Mouse (Mus musculus) intestine, embryonic 16.5 days (tissue): ENCODE measurements at regions not wholly inside any gene's neighbourhood (a gene's known extent, or its start where the extent isn't known, plus 50 kb on each side); places are given as distances from the start of the nearest gene placed in this dataset.

Experiments used
- ATAC-seq: fragments of 200-750 bp; cut with Nextera tagmentation; 2 replicates; pipeline ENCODE4 v1.8.0; 2017; ENCODE audit warnings: moderate TSS enrichment, moderate library complexity
- H3K27ac ChIP-seq: fragments of 300-500 bp; sonication (generic); 2 replicates; pipeline ENCODE4 v1.5.1; 2014; ENCODE audit warnings: mild to moderate bottlenecking, low read length
- H3K27me3 ChIP-seq: fragments of 300-500 bp; sonication (generic); replicated peaks from 2 replicates; pipeline ENCODE4 v1.6.1; 2014; ENCODE audit warnings: low read length, control low read depth, mixed read lengths; ENCODE audit not compliant: control insufficient read depth, insufficient read depth
- H3K36me3 ChIP-seq: fragments of 300-500 bp; sonication (generic); 2 replicates; pipeline ENCODE4 v1.6.1; 2014; ENCODE audit warnings: low read length, control low read depth; ENCODE audit not compliant: control insufficient read depth, insufficient read depth
- H3K4me1 ChIP-seq: fragments of 300-500 bp; sonication (generic); 2 replicates; pipeline ENCODE4 v1.6.1; 2014; ENCODE audit warnings: low read length, control low read depth, mixed read lengths; ENCODE audit not compliant: control insufficient read depth, insufficient read depth
- H3K4me2 ChIP-seq: fragments of 300-500 bp; sonication (generic); 2 replicates; pipeline ENCODE4 v1.6.1; 2014; ENCODE audit warnings: low read depth, low read length, control low read depth
- H3K4me3 ChIP-seq: fragments of 300-500 bp; sonication (generic); 2 replicates; pipeline ENCODE4 v1.5.1; 2014; ENCODE audit warnings: mild to moderate bottlenecking, low read length
- H3K9ac ChIP-seq: fragments of 300-500 bp; sonication (generic); 2 replicates; pipeline ENCODE4 v1.6.1; 2014; ENCODE audit warnings: low read depth, low read length
- H3K9me3 ChIP-seq: fragments of 300-500 bp; sonication (generic); 2 replicates; pipeline ENCODE4 v1.6.1; 2016; ENCODE audit warnings: low read length, control low read depth; ENCODE audit not compliant: control insufficient read depth
- WGBS: fragments of 180-500 bp; shearing (Covaris S2); extraction: QIAGEN DNeasy Blood & Tissue Kit; methylation state at CpG from one replicate; pipeline ENCODE4 v1.1.7; 2014; 5-methylcytosine and 5-hydroxymethylcytosine counted together

DNA sequence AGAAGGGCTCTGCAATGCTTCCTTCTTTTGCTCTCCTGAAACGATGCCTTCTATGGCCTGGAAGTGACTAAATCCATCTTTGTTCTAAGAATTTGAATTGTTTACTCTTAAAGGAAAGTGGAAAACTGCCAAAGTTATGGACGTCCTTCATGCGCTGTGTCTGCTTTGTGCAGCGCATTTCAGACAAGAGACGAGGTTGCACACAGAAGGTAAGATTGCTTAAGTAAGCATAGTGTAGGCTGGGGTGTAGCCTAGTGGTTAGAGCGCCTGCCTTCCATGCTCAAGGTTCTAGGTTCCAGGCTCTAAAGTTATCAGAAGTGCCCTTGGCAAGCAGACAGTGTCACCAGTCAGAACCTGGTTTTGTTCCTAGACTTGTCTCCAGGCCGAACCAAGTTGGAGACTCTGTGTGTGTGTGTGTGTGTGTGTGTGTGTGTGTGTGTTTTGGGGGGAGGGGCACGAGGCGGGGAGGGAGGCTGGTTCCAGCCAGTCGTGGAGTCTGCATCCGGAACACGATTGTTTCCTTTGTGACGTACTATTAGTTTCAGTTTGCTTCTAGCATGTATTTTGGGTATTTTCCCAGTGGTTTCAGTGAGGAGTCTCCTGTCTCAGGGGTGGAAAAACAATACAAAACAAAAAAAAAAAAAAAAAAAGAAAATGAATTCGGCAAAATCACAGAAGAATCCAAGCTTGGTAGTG, 166.4 kb upstream of the Foxn2 start:
- Histone ChIP-seq H3K4me3 (no peak overlapping the region), H3K4me2 (no peak overlapping the region), H3K36me3 (no peaks in the 10 kb centered on the region), H3K4me1 (peaks cover 5% of the 10 kb centered on the region), H3K27me3 (no peaks in the 10 kb centered on the region), H3K9me3 (no peaks in the 10 kb centered on the region), H3K27ac (0 out of 2 replicates have a peak overlapping the region, but pooled peaks have one; percentile 37), H3K9ac (no peak overlapping the region)
- peak; percentile 40 for ATAC-seq
- 62% methylated on average over 14 of the region's 14 CpGs for WGBS

DNA sequence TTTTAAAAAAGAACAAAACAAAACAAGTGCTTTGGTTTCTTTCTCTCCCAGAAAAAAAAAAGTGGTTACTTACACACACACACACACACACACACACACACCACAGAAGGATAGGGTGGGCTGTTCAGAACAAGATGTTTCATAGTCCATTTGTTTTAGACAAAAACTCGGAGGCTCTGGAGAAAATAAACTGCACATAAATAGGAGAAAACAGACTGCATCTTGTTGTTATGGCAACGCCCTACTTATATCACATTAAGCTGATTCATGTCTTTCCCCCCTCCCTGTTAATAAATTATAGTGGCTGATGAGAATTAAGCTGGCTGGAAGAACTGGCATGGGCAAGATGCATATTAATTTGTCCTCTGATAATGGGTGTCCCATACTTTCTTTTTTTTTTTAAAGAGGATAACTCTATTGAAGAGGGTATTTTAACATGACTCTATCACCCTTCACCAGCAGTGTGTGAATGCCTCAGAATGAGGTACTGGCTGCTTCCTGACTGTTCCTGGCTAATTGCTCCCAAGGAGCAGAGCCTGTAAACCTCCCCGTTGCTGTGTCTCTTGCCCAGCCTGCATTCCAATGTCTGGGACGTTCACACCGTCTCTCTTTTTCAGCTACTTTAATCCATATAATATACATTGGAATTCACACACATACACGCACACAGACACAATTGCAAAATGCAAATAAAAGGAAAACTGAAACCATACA, 165.6 kb upstream of the Foxn2 start:
- no peaks in the 10 kb centered on the region for H3K36me3 ChIP-seq
- no peak overlapping the region for H3K9ac ChIP-seq
- ATAC-seq = 0 out of 2 replicates have a peak, but pooled peaks have one; percentile 40
- H3K4me3 ChIP-seq = no peak overlapping the region
- 38% methylated on average over 6 of the region's 6 CpGs for WGBS
- H3K27ac ChIP-seq = no peak overlapping the region
- peaks cover 5% of the 10 kb centered on the region for H3K4me1 ChIP-seq
- H3K27me3 ChIP-seq = no peaks in the 10 kb centered on the region
- no peak overlapping the region for H3K4me2 ChIP-seq
- no peaks in the 10 kb centered on the region for H3K9me3 ChIP-seq

DNA sequence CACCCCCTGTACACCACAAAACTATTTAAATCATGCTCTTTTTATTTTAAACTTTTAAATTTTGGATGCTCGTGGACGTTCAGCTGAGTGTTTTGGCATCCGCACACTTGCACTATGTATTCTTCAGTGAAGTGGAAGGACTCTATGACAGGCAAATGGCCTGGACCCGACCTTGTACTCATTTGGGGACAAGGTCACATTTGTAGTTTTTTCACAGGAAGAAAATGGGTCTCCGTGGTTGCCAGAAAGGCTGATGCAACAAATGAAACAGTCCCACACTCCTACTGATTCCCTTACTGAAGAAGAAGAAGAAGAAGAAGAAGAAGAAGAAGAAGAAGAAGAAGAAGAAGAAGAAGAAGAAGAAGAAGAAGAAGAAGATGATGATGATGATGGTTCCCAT, 160.9 kb upstream of the Foxn2 start:
- H3K9me3 ChIP-seq = 0 out of 2 replicates have a peak, but pooled peaks cover 4% of the 10 kb centered on the region
- no peak overlapping the region for H3K4me3 ChIP-seq
- WGBS = 79% methylated on average over 5 of the region's 5 CpGs
- H3K27ac ChIP-seq = no peak overlapping the region
- H3K27me3 ChIP-seq = no peaks in the 10 kb centered on the region
- no peak for ATAC-seq
- peaks cover 5% of the 10 kb centered on the region for H3K4me1 ChIP-seq
- H3K9ac ChIP-seq = no peak overlapping the region
- no peak overlapping the region for H3K4me2 ChIP-seq
- no peaks in the 10 kb centered on the region for H3K36me3 ChIP-seq

DNA sequence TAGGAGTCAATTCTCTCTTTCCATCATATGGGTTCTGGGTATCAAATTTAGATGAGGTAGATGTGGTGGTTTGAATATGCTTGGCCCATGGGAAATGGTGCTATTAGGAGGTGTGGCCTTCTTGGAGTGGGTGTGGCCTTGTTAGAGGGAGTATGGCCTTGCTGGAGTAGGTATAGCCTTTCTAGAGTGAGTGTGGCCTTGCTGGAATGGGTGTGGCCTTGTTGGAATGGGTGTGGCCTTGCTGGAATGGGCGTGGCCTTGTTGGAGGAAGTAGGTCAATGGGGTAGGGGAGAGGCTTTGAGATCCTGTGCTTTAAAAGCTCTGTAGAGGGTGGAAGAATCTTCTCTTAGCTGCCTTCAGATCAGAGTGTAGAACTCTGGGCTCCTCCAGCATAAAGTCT, 157.8 kb upstream of the Foxn2 start:
- 41% methylated on average over 1 of the region's 1 CpGs for WGBS
- Histone ChIP-seq H3K27me3 (no peaks in the 10 kb centered on the region), H3K9ac (no peak overlapping the region), H3K27ac (no peak overlapping the region), H3K4me3 (no peak overlapping the region), H3K4me2 (no peak overlapping the region), H3K4me1 (no peaks in the 10 kb centered on the region), H3K9me3 (0 out of 2 replicates have a peak, but pooled peaks cover 4% of the 10 kb centered on the region), H3K36me3 (no peaks in the 10 kb centered on the region)
- ATAC-seq = no peak

DNA sequence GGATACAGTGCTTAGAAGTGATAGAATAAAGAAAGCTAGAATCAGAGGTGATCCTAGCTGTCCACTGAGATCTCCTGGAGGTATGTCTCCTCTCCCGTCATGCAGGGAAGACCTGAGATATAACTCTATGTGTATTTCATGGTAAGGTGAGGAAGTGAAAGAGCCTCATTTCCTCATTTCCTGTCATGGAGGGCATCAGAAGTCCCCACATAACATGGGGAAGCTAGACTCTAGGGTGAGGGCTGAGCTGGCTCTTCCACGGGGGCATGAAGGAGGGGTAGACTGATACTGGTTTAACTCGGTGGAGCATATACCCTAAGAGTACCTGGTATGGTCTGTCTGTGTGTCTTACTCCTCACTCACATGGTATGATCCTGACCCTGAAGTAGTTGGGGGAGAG, 156.0 kb upstream of the Foxn2 start:
- Histone ChIP-seq H3K27ac (no peak overlapping the region), H3K27me3 (no peaks in the 10 kb centered on the region), H3K4me3 (no peak overlapping the region), H3K36me3 (no peaks in the 10 kb centered on the region), H3K9me3 (peaks cover 7% of the 10 kb centered on the region), H3K4me1 (no peaks in the 10 kb centered on the region), H3K4me2 (no peak overlapping the region), H3K9ac (no peak overlapping the region)
- 88% methylated on average over 3 of the region's 3 CpGs for WGBS
- no peak for ATAC-seq

DNA sequence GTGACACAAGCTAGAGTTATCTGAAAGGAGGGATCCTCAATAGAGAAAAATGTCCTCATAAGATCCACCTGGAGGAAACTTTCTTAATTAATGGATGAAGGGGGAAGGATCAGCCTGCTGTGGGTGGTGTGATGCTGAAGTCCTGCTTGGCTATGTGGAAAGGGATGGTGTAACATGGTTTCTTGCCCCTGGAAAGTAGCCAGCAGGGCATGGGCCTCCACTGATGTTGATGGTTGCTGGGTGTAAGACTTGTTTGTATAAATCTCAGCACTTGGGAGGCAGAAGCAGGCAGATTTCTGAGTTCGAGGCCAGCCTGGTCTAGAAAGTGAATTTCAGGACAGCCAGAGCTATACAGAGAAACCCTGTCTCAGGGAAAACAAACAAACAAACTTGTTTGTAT, 152.7 kb upstream of the Foxn2 start:
- Histone ChIP-seq H3K27me3 (no peaks in the 10 kb centered on the region), H3K4me1 (no peaks in the 10 kb centered on the region), H3K4me3 (no peak overlapping the region), H3K27ac (no peak overlapping the region), H3K4me2 (no peak overlapping the region), H3K36me3 (no peaks in the 10 kb centered on the region), H3K9ac (no peak overlapping the region), H3K9me3 (peaks cover 4% of the 10 kb centered on the region)
- WGBS = 79% methylated on average over 1 of the region's 1 CpGs
- no peak for ATAC-seq

DNA sequence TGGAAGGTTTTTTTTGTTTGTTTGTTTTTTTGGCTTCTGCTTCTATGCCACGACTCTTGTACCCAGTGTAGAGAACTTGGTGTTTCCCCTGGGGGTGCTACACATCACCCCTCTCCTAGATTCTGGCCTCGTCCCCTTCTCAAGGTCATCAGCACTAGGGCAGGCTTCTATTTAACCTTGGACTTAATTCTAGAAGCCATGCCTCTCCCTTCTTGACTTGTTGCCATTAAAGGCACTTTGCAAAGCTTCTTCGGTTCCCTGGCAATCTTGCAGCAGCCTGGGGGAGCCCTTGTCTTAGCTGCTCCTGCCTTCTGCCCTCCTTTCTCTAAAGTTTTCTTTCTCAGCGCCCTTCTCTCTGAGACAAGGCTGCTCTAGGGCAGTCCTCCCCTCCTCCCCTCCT, 143.0 kb upstream of the Foxn2 start:
- Histone ChIP-seq H3K36me3 (no peaks in the 10 kb centered on the region), H3K4me1 (no peaks in the 10 kb centered on the region), H3K27ac (no peak overlapping the region), H3K4me3 (no peak overlapping the region), H3K4me2 (no peak overlapping the region), H3K27me3 (no peaks in the 10 kb centered on the region), H3K9ac (no peak overlapping the region), H3K9me3 (no peaks in the 10 kb centered on the region)
- 35% methylated on average over 4 of the region's 4 CpGs for WGBS
- ATAC-seq = no peak

DNA sequence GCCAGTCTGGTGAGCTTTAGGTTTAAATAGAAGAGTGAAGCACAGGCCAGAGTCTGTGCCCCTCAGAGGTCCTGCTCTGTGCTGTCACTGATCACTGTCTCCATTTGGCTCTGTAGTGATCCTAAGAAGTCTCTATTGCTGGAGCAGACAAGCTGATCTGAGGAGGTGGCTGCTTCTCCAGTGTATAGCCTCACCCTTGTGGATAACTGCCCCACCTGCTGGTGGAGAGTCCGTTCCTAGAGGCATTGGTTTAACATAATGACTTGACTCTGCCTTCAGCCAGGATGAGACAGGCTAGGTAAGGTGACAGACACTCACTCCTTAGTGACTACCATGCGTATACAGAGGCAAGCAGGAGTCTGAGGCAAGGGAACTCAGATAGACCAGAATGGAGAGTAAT, 136.5 kb upstream of the Foxn2 start:
- WGBS = 57% methylated on average over 2 of the region's 2 CpGs
- no peaks in the 10 kb centered on the region for H3K9me3 ChIP-seq
- no peak overlapping the region for H3K9ac ChIP-seq
- H3K4me2 ChIP-seq = no peak overlapping the region
- ATAC-seq = peak; percentile 46; the same call in 1 of the 2 replicates
- H3K4me1 ChIP-seq = no peaks in the 10 kb centered on the region
- no peak overlapping the region for H3K27ac ChIP-seq
- no peaks in the 10 kb centered on the region for H3K36me3 ChIP-seq
- no peaks in the 10 kb centered on the region for H3K27me3 ChIP-seq
- no peak overlapping the region for H3K4me3 ChIP-seq

DNA sequence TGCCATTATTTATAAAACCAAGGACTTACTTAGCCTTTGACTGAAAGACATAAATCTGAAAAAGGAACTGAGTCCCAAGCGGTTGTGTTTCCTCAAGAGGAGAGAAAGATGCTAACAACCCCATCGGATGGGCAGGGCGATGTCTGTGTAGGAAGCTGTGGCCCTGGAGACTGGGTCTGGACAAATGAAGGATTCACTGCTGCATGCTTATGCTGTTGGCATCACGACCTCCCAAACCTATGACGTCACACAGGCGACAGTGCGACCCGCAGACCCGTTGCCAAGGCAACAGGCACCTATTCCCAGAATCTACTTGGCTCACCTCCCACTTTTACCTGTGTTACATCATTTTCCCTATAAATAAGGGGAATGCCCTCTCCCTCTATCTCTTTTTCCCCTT, 135.3 kb upstream of the Foxn2 start:
- no peaks in the 10 kb centered on the region for H3K36me3 ChIP-seq
- no peak overlapping the region for H3K27ac ChIP-seq
- WGBS = 81% methylated on average over 9 of the region's 9 CpGs
- no peaks in the 10 kb centered on the region for H3K4me1 ChIP-seq
- no peaks in the 10 kb centered on the region for H3K27me3 ChIP-seq
- no peak for ATAC-seq
- H3K9ac ChIP-seq = no peak overlapping the region
- H3K4me3 ChIP-seq = no peak overlapping the region
- H3K4me2 ChIP-seq = no peak overlapping the region
- H3K9me3 ChIP-seq = no peaks in the 10 kb centered on the region
